Mouse (Mus musculus) forebrain, embryonic 16.5 days (tissue): ENCODE data around the gene Npsr1. TPM values are rescaled to one million over a fixed set of nuclear protein-coding genes. Genes with fewer than 3 reads are reported as not detected.

ENCODE experiments used
- ATAC-seq: fragments of 200-750 bp; cut with Nextera tagmentation; 2 replicates; pipeline ENCODE4 v1.8.0; 2017; ENCODE audit warnings: mild to moderate bottlenecking, moderate library complexity
- H3K27ac ChIP-seq: fragments of 300-500 bp; sonication (generic); 2 replicates; pipeline ENCODE4 v1.5.1; 2014; ENCODE audit warnings: low read length, control low read depth
- H3K27me3 ChIP-seq: fragments of 300-500 bp; sonication (generic); replicated peaks from 2 replicates; pipeline ENCODE4 v1.6.1; 2014; ENCODE audit warnings: low read length; ENCODE audit not compliant: control insufficient read depth, insufficient read depth
- H3K36me3 ChIP-seq: fragments of 300-500 bp; sonication (generic); 2 replicates; pipeline ENCODE4 v1.6.1; 2014; ENCODE audit not compliant: control insufficient read depth, insufficient read depth
- H3K4me1 ChIP-seq: fragments of 300-500 bp; sonication (generic); replicated peaks from 2 replicates; pipeline ENCODE4 v1.6.1; 2014; ENCODE audit warnings: low read length; ENCODE audit not compliant: control insufficient read depth, insufficient read depth
- H3K4me2 ChIP-seq: fragments of 300-500 bp; sonication (generic); 2 replicates; pipeline ENCODE4 v1.6.1; 2014; ENCODE audit warnings: mild to moderate bottlenecking, low read length, control low read depth
- H3K4me3 ChIP-seq: fragments of 300-500 bp; sonication (generic); replicated peaks from 2 replicates; pipeline ENCODE4 v1.5.1; 2014; ENCODE audit warnings: mild to moderate bottlenecking, low read length, control low read depth
- H3K9ac ChIP-seq: fragments of 300-500 bp; sonication (generic); replicated peaks from 2 replicates; pipeline ENCODE4 v1.6.1; 2014; ENCODE audit warnings: low read depth, low read length, control low read depth
- H3K9me3 ChIP-seq: fragments of 300-500 bp; sonication (generic); 2 replicates; pipeline ENCODE4 v1.6.1; 2016; ENCODE audit warnings: low read length; ENCODE audit not compliant: control insufficient read depth
- WGBS: fragments of 180-500 bp; shearing (Covaris S2); extraction: QIAGEN DNeasy Blood & Tissue Kit; methylation state at CpG from one replicate; pipeline ENCODE4 v1.1.7; 2014; 5-methylcytosine and 5-hydroxymethylcytosine counted together
- polyA plus RNA-seq: library from polyadenylated mRNA; unstranded; fragments of >200 nt; fragmentation: Nextera tagmentation; extraction: Ambion mirVana; gene quantifications from 2 replicates; pipeline ENCODE4 v1.2.1, GENCODE M21; 2015

Gene Npsr1
- 0.84 TPM in 1 of 2 replicates, not detected in the other for polyA plus RNA-seq

GRCm38 (mm10) chr9:24097696-24098095 lies at the start of gene Npsr1:
Gene Npsr1 (plus strand): TSS chr9:24097996.
- WGBS, result 83% methylated on average over 7 of the region's 7 CpGs
- Histone ChIP-seq H3K4me1 (no peaks in the 10 kb centered on the region), H3K9ac (no peak within 1 kb of the TSS), H3K36me3 (no peaks in the 10 kb centered on the region), H3K4me3 (no peak within 1 kb of the TSS), H3K27me3 (no peaks in the 10 kb centered on the region), H3K27ac (no peak within 1 kb of the TSS), H3K4me2 (no peak within 1 kb of the TSS), H3K9me3 (no peaks in the 10 kb centered on the region)
- ATAC-seq, result no peak

DNA sequence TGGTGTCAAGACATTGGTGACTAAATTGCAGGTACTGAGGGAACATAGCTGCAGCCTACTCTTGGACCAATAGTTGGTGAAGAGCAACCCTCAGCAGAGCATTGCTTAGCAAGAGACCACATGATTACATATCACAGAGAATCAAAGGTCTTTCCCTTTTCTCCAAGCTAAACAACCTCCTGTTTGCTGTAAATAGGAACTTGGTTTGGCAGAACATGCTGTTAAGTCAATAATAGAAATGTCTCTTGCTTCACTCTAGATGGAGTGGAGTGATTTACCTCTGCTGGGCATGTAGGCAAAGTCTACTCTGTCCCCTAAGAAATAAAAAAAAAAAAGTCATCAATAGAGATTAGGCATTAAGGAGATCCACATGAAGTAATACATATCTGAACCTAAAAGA lies 46.3 kb upstream of the Npsr1 start:
- Histone ChIP-seq H3K9me3 (no peaks in the 10 kb centered on the region), H3K4me3 (no peak overlapping the region), H3K4me2 (no peak overlapping the region), H3K36me3 (no peaks in the 10 kb centered on the region), H3K27me3 (no peaks in the 10 kb centered on the region), H3K27ac (no peak overlapping the region), H3K9ac (no peak overlapping the region), H3K4me1 (no peaks in the 10 kb centered on the region)
- no peak for ATAC-seq

DNA sequence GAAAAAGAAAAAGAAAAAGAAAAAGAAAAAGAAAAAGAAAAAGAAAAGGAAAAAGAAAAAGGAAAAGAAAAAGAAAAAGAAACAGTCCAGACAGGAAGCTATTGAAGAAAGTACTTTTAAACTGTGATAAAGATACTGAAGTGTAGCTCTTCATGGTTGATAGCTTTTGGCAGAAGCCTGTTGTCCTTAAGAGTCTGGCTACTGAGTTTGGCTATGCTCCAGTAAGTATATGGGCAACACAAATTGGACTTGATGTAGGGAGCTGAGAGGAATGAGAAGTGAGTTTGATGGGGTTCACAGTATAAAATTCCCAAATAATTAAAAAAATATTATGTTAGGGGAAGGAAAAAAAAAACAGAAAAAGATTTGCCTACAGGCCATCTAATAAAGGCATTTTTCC lies 34.5 kb upstream of the Npsr1 start:
- Histone ChIP-seq H3K27ac (no peak overlapping the region), H3K36me3 (no peaks in the 10 kb centered on the region)
- no peak for ATAC-seq

DNA sequence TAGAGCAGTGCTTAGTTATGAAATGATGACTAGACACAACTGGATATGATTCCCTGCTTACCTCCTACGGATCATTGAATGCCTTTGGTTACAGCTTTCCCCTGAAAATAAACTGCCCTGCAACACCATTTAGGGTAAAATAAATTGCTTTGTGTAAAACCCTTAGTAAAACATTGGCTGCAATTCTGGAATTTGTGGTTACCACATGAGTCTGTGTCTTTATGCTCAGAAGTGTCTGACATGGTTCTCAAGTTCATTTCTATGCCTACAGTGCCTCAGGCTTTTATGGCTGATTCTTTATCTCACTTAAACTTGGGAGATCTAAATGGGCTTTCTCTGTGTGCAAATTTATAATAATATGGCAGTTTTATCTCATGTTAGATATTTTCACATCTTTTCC lies 26.1 kb upstream of the Npsr1 start:
- Histone ChIP-seq H3K36me3 (no peaks in the 10 kb centered on the region), H3K27me3 (no peaks in the 10 kb centered on the region), H3K9ac (no peak overlapping the region), H3K4me2 (no peak overlapping the region), H3K4me3 (no peak overlapping the region), H3K4me1 (no peaks in the 10 kb centered on the region), H3K27ac (no peak overlapping the region), H3K9me3 (no peaks in the 10 kb centered on the region)
- 92% methylated on average over 1 of the region's 1 CpGs for whole genome bisulfite sequencing
- no peak for ATAC-seq

More for the DNA sequence above, 34.5 kb upstream of the Npsr1 start:
- Histone ChIP-seq H3K9ac (no peak overlapping the region), H3K27me3 (no peaks in the 10 kb centered on the region), H3K9me3 (no peaks in the 10 kb centered on the region), H3K4me2 (no peak overlapping the region), H3K4me1 (no peaks in the 10 kb centered on the region), H3K4me3 (no peak overlapping the region)

DNA sequence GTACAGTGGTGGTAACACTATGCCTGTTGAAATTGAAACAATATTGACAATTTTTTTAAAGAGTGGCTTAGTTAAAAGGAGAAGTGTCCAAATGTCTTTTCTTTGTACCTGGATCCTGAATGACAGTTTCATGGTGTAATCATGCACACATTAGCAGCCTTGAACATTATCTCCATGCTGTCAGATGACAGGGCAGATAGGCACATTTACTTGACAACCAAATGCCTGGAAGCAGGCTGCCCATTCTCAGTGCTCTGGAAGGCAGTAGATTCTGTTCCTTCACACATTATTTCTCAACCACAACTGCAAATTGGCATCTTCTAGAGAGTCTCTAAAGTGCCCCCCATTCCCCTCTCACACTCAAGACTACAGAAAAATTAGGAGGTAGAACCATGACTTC lies 20.2 kb upstream of the Npsr1 start:
- H3K9me3 ChIP-seq, result no peaks in the 10 kb centered on the region
- no peak overlapping the region for H3K4me2 ChIP-seq
- no peaks in the 10 kb centered on the region for H3K27me3 ChIP-seq
- no peaks in the 10 kb centered on the region for H3K4me1 ChIP-seq
- no peak overlapping the region for H3K4me3 ChIP-seq
- no peak for ATAC-seq
- no peak overlapping the region for H3K9ac ChIP-seq
- no peaks in the 10 kb centered on the region for H3K36me3 ChIP-seq
- H3K27ac ChIP-seq, result no peak overlapping the region

GRCm38 (mm10) chr9:24091875-24092274 lies 5.9 kb upstream of the Npsr1 start:
- no peak overlapping the region for H3K9ac ChIP-seq
- no peak overlapping the region for H3K27ac ChIP-seq
- no peak for ATAC-seq
- no peaks in the 10 kb centered on the region for H3K4me1 ChIP-seq
- no peaks in the 10 kb centered on the region for H3K36me3 ChIP-seq
- H3K4me2 ChIP-seq, result no peak overlapping the region
- H3K9me3 ChIP-seq, result no peaks in the 10 kb centered on the region
- no peak overlapping the region for H3K4me3 ChIP-seq
- no peaks in the 10 kb centered on the region for H3K27me3 ChIP-seq

DNA sequence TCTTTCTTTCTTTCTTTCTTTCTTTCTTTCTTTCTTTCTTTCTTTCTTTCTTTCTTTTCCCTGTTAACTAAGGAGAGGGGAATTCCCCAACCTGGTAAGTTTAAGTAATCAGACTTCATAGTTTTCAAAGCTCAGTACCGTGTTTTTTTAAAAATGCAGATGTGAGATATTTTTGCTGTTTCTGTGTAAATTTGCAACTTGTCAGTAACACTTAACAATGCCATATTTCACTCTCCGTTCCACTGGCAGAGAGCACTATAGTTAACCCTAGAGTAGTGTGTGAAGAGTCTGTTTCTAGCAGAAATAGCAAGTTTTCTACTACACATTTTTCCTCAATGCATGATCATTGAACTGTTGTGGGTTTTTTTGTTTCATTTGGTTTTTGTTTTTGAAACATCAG lies 730 bp downstream of the Npsr1 start:
- H3K27me3 ChIP-seq, result no peaks in the 10 kb centered on the region
- no peak overlapping the region for H3K4me2 ChIP-seq
- H3K27ac ChIP-seq, result no peak overlapping the region
- WGBS, result 60% methylated on average over 2 of the region's 2 CpGs
- no peaks in the 10 kb centered on the region for H3K9me3 ChIP-seq
- no peak overlapping the region for H3K4me3 ChIP-seq
- no peak overlapping the region for H3K9ac ChIP-seq
- H3K4me1 ChIP-seq, result no peaks in the 10 kb centered on the region
- no peaks in the 10 kb centered on the region for H3K36me3 ChIP-seq
- ATAC-seq, result no peak

GRCm38 (mm10) chr9:24099631-24100030 lies 1.8 kb downstream of the Npsr1 start:
- Histone ChIP-seq H3K4me1 (no peaks in the 10 kb centered on the region), H3K4me2 (no peak overlapping the region), H3K36me3 (no peaks in the 10 kb centered on the region), H3K27ac (no peak overlapping the region), H3K4me3 (no peak overlapping the region), H3K9me3 (no peaks in the 10 kb centered on the region), H3K9ac (no peak overlapping the region), H3K27me3 (no peaks in the 10 kb centered on the region)
- 80% methylated on average over 4 of the region's 4 CpGs for WGBS
- ATAC-seq, result no peak

GRCm38 (mm10) chr9:24119423-24119822 lies 21.6 kb downstream of the Npsr1 start:
- H3K4me3 ChIP-seq, result no peak overlapping the region
- H3K9me3 ChIP-seq, result no peaks in the 10 kb centered on the region
- 53% methylated on average over 4 of the region's 4 CpGs for WGBS
- no peaks in the 10 kb centered on the region for H3K36me3 ChIP-seq
- ATAC-seq, result peak; percentile 40; the same call in 1 of the 2 replicates
- H3K4me2 ChIP-seq, result no peak overlapping the region
- no peak overlapping the region for H3K27ac ChIP-seq
- H3K9ac ChIP-seq, result no peak overlapping the region
- no peaks in the 10 kb centered on the region for H3K27me3 ChIP-seq
- H3K4me1 ChIP-seq, result no peaks in the 10 kb centered on the region

- ATAC-seq, result no peak
- Histone ChIP-seq H3K9me3 (no peaks in the 10 kb centered on the region), H3K27ac (no peak overlapping the region), H3K27me3 (no peaks in the 10 kb centered on the region), H3K4me1 (no peaks in the 10 kb centered on the region), H3K4me2 (no peak overlapping the region), H3K36me3 (no peaks in the 10 kb centered on the region), H3K4me3 (no peak overlapping the region), H3K9ac (no peak overlapping the region)
- 83% methylated on average over 1 of the region's 1 CpGs for WGBS
These were observed 35.3 kb downstream of the Npsr1 start for GRCm38 (mm10) chr9:24133142-24133541.
